19 mouse cellular contexts compared by ENCODE assay signal in genomic region chr11:45906109-45906786, GRCm38 (mm10). TPM values are rescaled to one million over a fixed set of nuclear protein-coding genes. Genes with fewer than 3 reads are reported as not detected.
A peak's percentile ranks its signal among the peaks of the same experiment; 100 is the strongest.
DNase-seq lines count a peak whose midpoint lies in the region; ATAC-seq lines count a peak whose summit lies in the region.
"Had no signal": no experiment of that assay in that cellular context is flagged by ENCODE, and none has a peak within 500 bp of the region (broad histone marks: within the 10 kb centered on the region; RNA-seq: fewer than 3 reads in every experiment).

No protein-coding gene starts in this region.

- no peak overlapping the region for H3K4me2 ChIP-seq in heart, embryonic 12.5 days
- H3K4me2 ChIP-seq in liver, embryonic 12.5 days: peak overlapping the region; percentile 52
- H3K4me2 ChIP-seq: forebrain, embryonic 12.5 days; limb, embryonic 15.5 days; neural tube, embryonic 12.5 days had no signal

- H3K9ac ChIP-seq in heart, embryonic 12.5 days: no peak overlapping the region
- peak overlapping the region; percentile 35; the same call in 1 of the 2 replicates for H3K9ac ChIP-seq in liver, embryonic 12.5 days
- H3K9ac ChIP-seq: forebrain, embryonic 12.5 days; limb, embryonic 15.5 days; neural tube, embryonic 12.5 days had no signal

- no peaks in the 10 kb centered on the region for H3K9me3 ChIP-seq in heart, embryonic 12.5 days (replicated peaks)
- no peaks in the 10 kb centered on the region for H3K9me3 ChIP-seq in liver, embryonic 12.5 days (replicated peaks)
- H3K9me3 ChIP-seq: forebrain, embryonic 12.5 days; limb, embryonic 15.5 days; neural tube, embryonic 12.5 days had no signal

- intact Hi-C loops in heart, postnatal 14 days (cut with DNase I): no loop called here

- H3K27ac ChIP-seq in heart, embryonic 12.5 days (ENCODE audit: poor library complexity, severe bottlenecking): 0 out of 2 replicates have a peak overlapping the region, but pooled peaks have one; percentile 15
- peak overlapping the region; percentile 89 for H3K27ac ChIP-seq in liver, embryonic 12.5 days
- H3K27ac ChIP-seq: forebrain, embryonic 12.5 days; limb, embryonic 15.5 days; neural tube, embryonic 12.5 days had no signal

- WGBS in heart, embryonic 12.5 days: 64% methylated on average over 8 of the region's 8 CpGs
- WGBS in liver, embryonic 12.5 days (ENCODE audit: insufficient replicate concordance): 37% methylated on average over 8 of the region's 8 CpGs

- ATAC-seq in heart, embryonic 12.5 days (ENCODE audit: insufficient number of reproducible peaks, low FRiP score): peak; percentile 94
- ATAC-seq in liver, embryonic 12.5 days: peak; percentile 98
- peak; percentile 6; the same call in 1 of the 2 replicates for ATAC-seq in neutrophil, adult 5-6 weeks (ENCODE audit: extremely low read depth, insufficient number of reproducible peaks, low FRiP score, poor library complexity, severe bottlenecking)
- ATAC-seq: inflammation-experienced regulatory T-cells, adult 6 months had no signal

- DNase-seq in heart, postnatal 14 days: no peak
- peak; percentile 62 for DNase-seq in c-Kit-positive CD71-positive TER-119-negative erythroid progenitor cells, embryonic 14.5 days (ENCODE audit: low read depth)
- no peak for DNase-seq in cerebellum, postnatal 25 days
- no peak for DNase-seq in T-cell, adult 2 months (ENCODE audit: low spot score)
- DNase-seq: B cell, adult 2 months; cerebellum, adult 18-20 months; gastrocnemius, postnatal 14 days; kidney, adult 8-10 months; kidney, postnatal 4 days; lung, postnatal 10 days; right cerebral cortex, postnatal 14 days; thymus, postnatal 36 days had no signal

- H3K36me3 ChIP-seq in heart, embryonic 12.5 days: peaks cover 73% of the 10 kb centered on the region
- H3K36me3 ChIP-seq in liver, embryonic 12.5 days: peaks cover 82% of the 10 kb centered on the region

- no peak overlapping the region for H3K4me3 ChIP-seq in heart, embryonic 12.5 days
- peak overlapping the region; percentile 9; the same call in 1 of the 2 replicates for H3K4me3 ChIP-seq in liver, embryonic 12.5 days
- H3K4me3 ChIP-seq: forebrain, embryonic 12.5 days; limb, embryonic 15.5 days; neural tube, embryonic 12.5 days had no signal

- no peaks in the 10 kb centered on the region for H3K4me1 ChIP-seq in heart, embryonic 12.5 days (replicated peaks)
- H3K4me1 ChIP-seq in liver, embryonic 12.5 days: peaks cover 33% of the 10 kb centered on the region
- H3K4me1 ChIP-seq: forebrain, embryonic 12.5 days; limb, embryonic 15.5 days; neural tube, embryonic 12.5 days had no signal

- no peaks in the 10 kb centered on the region for H3K27me3 ChIP-seq in heart, embryonic 12.5 days (replicated peaks)
- no peaks in the 10 kb centered on the region for H3K27me3 ChIP-seq in liver, embryonic 12.5 days (replicated peaks)
- H3K27me3 ChIP-seq: forebrain, embryonic 12.5 days; limb, embryonic 15.5 days; neural tube, embryonic 12.5 days had no signal

RNA-seq across cellular contexts. Expression of gene Lsm11, which starts 38.5 kb away (rescaled TPM):
- polyA plus RNA-seq in heart, embryonic 12.5 days (2016; fragmentation: Nextera tagmentation; extraction: Ambion mirVana): 13.1 and 14.3 TPM in 2 replicates
- 1 to 10 TPM; 4.8 to 5.2 TPM for total RNA-seq in heart, postnatal 14 days (2021)
- 6.4 and 6.6 TPM in 2 replicates for polyA plus RNA-seq in liver, embryonic 12.5 days (2016; fragmentation: Nextera tagmentation; extraction: Ambion mirVana)
- total RNA-seq in neutrophil, adult 5-6 weeks (2017): 2.5 and 2.9 TPM in 2 replicates

RNA-seq across cellular contexts. Expression of gene Thg1l, which starts 49.0 kb away (rescaled TPM):
- 8.6 and 9.2 TPM in 2 replicates for polyA plus RNA-seq in heart, embryonic 12.5 days (2016; fragmentation: Nextera tagmentation; extraction: Ambion mirVana)
- total RNA-seq in heart, postnatal 14 days (2021): 1 to 10 TPM; 4.9 to 6.3 TPM
- polyA plus RNA-seq in liver, embryonic 12.5 days (2016; fragmentation: Nextera tagmentation; extraction: Ambion mirVana): 10.2 and 11.0 TPM in 2 replicates
- 4.2 and 5.9 TPM in 2 replicates for total RNA-seq in neutrophil, adult 5-6 weeks (2017)

RNA-seq across cellular contexts. Expression of gene Clint1, which starts 54.4 kb away (rescaled TPM):
- polyA plus RNA-seq in heart, embryonic 12.5 days (2016; fragmentation: Nextera tagmentation; extraction: Ambion mirVana): 80.2 and 80.8 TPM in 2 replicates
- 10 to 100 TPM; 37.4 to 38.2 TPM for total RNA-seq in heart, postnatal 14 days (2021)
- polyA plus RNA-seq in liver, embryonic 12.5 days (2016; fragmentation: Nextera tagmentation; extraction: Ambion mirVana): 109 and 111 TPM in 2 replicates
- total RNA-seq in neutrophil, adult 5-6 weeks (2017): 113 and 119 TPM in 2 replicates

Comparison
In these comparisons a context has a peak if more than half of its experiments do, and no peak if none do; other contexts are left out.
1. ATAC-seq: peak in every context shown above with its lines; median percentile 98 in liver, embryonic 12.5 days; 94 in heart, embryonic 12.5 days; 6 in neutrophil, adult 5-6 weeks.